Mouse (Mus musculus) telencephalon, adult 2 months (tissue): ENCODE measurements around the gene Vmn1r64.
"Not testable (repeated sequence)": the region's sequence is repeated elsewhere in the genome, so short reads cannot be mapped to it uniquely, and the experiment has no call there.

Experiments used
- DNase-seq: peaks from one replicate; pipeline ENCODE4 v3.0.0-alpha.2; 2011; ENCODE audit warnings: low read depth, low spot score

Vmn1r64 gene

GRCm38 (mm10) chr7:5884442-5884841 lies at the start of gene Vmn1r64:
Vmn1r64 (minus strand) TSS chr7:5884542.
- DNase-seq: no peak

DNA sequence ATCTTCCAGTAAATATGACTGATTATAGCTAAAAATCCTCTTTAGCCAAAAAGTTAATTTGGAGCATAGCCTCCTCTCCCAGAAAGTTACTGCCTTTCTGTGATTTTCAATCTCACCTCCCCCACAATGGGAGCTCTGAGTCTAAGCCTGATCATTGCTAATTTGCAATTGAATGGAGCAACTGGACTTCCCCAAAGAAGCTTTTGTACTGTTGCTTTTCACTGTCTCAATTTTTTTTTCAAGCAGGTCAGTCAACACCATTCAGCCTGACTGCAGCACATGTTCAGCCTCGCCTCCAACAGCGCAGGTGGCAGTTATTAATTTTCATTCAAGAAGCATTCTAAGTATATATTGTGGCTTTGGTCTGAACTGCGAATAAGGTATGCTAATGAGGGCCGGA lies 14.9 kb upstream of the Vmn1r64 start:
- DNase-seq: no peak

- not testable (repeated sequence) for DNase-seq
These were observed 12.9 kb upstream of the Vmn1r64 start for GRCm38 (mm10) chr7:5897245-5897644.
